Mouse (Mus musculus) forebrain, postnatal 0 days (tissue): ENCODE measurements around the gene Kif23. TPM values are rescaled to one million over a fixed set of nuclear protein-coding genes. Genes with fewer than 3 reads are reported as not detected.
A peak's percentile ranks its signal among the peaks of the same experiment; 100 is the strongest.

Experiments used
- ATAC-seq: fragments of 200-750 bp; cut with Nextera tagmentation; 2 replicates; pipeline ENCODE4 v1.8.0; 2017; ENCODE audit warnings: mild to moderate bottlenecking, moderate library complexity
- DNase-seq: peaks from one replicate; pipeline ENCODE4 v3.0.0-alpha.2; 2015
- H3K27ac ChIP-seq: fragments of 300-500 bp; sonication (generic); 2 replicates; pipeline ENCODE4 v1.5.1; 2014; ENCODE audit warnings: low read depth, mild to moderate bottlenecking, antibody characterized with exemption, low read length, moderate library complexity, mixed read lengths
- H3K27me3 ChIP-seq: fragments of 300-500 bp; sonication (generic); 2 replicates; pipeline ENCODE4 v1.6.1; 2014; ENCODE audit warnings: mild to moderate bottlenecking, low read length, mixed read lengths; ENCODE audit not compliant: insufficient read depth
- H3K36me3 ChIP-seq: fragments of 300-500 bp; sonication (generic); 2 replicates; pipeline ENCODE4 v1.6.1; 2014; ENCODE audit warnings: mild to moderate bottlenecking, moderate library complexity; ENCODE audit not compliant: insufficient read depth
- H3K4me1 ChIP-seq: fragments of 300-500 bp; sonication (generic); 2 replicates; pipeline ENCODE4 v1.6.1; 2014; ENCODE audit warnings: antibody characterized with exemption; ENCODE audit not compliant: insufficient read depth
- H3K4me2 ChIP-seq: fragments of 300-500 bp; sonication (generic); 2 replicates; pipeline ENCODE4 v1.6.1; 2014; ENCODE audit warnings: low read depth, mild to moderate bottlenecking, moderate library complexity
- H3K4me3 ChIP-seq: fragments of 300-500 bp; sonication (generic); 2 replicates; pipeline ENCODE4 v1.5.1; 2014; ENCODE audit warnings: low read depth, low read length, mixed read lengths
- H3K9ac ChIP-seq: fragments of 300-500 bp; sonication (generic); 2 replicates; pipeline ENCODE4 v1.6.1; 2014; ENCODE audit warnings: mild to moderate bottlenecking
- H3K9me3 ChIP-seq: fragments of 300-500 bp; sonication (generic); 2 replicates; pipeline ENCODE4 v1.6.1; 2016; ENCODE audit warnings: low read length
- CTCF ChIP-seq: sonication (generic); IDR thresholded peaks from 2 replicates; pipeline ENCODE4 v1.5.1; 2016; ENCODE audit warnings: antibody characterized with exemption, control low read depth, low read depth
- WGBS: fragments of 180-500 bp; shearing (Covaris S2); extraction: QIAGEN DNeasy Blood & Tissue Kit; methylation state at CpG from one replicate; pipeline ENCODE4 v1.1.7; 2014; 5-methylcytosine and 5-hydroxymethylcytosine counted together
- polyA plus RNA-seq: library from polyadenylated mRNA; unstranded; fragments of >200 nt; fragmentation: Nextera tagmentation; extraction: Ambion mirVana; gene quantifications from 2 replicates; pipeline ENCODE4 v1.2.1, GENCODE M21; 2015
- total RNA-seq: library from RNA; depleted of rRNA; stranded (reverse); fragments of >200 nt; gene quantifications from 2 replicates; pipeline ENCODE4 v1.2.3, GENCODE M21; 2014

Kif23 gene
- total and polyA plus RNA-seq, 2 experiments from 2014 or later = 6.7 to 8.2 TPM

DNA sequence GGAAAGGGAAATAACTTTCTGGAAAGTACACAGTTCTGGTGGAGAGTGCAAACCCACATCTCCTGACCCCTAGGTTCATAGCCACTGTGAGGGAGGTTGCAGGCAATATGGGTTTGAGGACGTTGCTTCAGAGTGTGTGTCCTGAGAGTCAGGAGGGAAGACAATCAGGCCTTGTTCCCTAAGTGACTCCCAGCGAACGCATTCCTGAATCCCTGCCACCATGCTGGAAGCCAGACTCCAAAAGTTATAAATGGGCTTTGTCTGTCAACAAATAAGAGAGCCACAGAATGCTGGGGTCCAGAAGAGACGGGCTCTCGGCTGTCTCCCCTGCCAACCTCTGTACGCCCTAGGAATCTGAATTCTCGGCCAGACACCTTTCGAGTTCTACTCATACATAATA lies 56.7 kb downstream of the Kif23 start:
- Histone ChIP-seq H3K4me2 (no peak overlapping the region), H3K36me3 (no peaks in the 10 kb centered on the region), H3K9ac (no peak overlapping the region), H3K4me3 (no peak overlapping the region), H3K4me1 (0 out of 2 replicates have a peak, but pooled peaks cover 5% of the 10 kb centered on the region), H3K27ac (no peak overlapping the region), H3K9me3 (no peaks in the 10 kb centered on the region), H3K27me3 (no peaks in the 10 kb centered on the region)
- no peak for TF ChIP-seq CTCF
- WGBS = 26% methylated on average over 8 of the region's 8 CpGs
- ATAC-seq (0 out of 2 replicates have a peak, but pooled peaks have one; percentile 20), DNase-seq (no peak)

DNA sequence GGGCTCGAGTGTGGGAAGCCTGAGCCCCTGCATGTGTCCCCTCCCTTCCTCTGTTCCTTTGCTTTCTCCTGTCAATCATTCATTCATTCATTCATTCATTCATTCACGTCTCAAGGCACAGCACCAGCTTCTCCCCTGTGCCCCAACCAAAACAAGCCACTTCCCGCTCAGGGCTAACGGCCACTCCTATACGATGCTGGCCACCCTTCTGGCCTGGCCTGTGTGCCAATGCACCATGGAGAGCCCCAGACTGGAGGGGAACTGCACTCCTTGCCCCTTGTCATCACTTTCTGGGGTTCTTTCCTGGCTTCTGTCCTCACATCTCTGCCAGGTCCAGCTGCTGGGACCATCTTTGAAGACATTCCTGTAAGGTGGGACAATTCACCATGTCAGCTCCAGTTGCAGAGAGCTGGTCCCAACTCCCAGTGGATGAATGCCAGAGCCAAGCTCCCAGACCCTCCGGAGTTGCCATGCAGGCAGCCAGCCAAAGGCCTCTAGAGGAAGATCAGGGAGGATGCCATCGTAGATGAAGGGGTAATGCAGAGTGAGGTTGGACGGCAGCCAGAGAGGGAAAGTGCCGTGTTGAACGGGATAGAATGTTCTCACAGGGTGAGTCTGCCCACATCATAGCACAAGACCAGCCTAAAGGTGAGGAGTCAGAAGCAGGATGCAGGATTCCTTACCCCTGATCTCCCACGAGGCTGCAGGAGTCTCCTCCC lies 58.8 kb downstream of the Kif23 start:
- Histone ChIP-seq H3K9ac (no peak overlapping the region), H3K9me3 (no peaks in the 10 kb centered on the region), H3K4me1 (0 out of 2 replicates have a peak, but pooled peaks cover 5% of the 10 kb centered on the region), H3K4me2 (no peak overlapping the region), H3K36me3 (no peaks in the 10 kb centered on the region), H3K27me3 (no peaks in the 10 kb centered on the region), H3K4me3 (no peak overlapping the region), H3K27ac (no peak overlapping the region)
- no peak for TF ChIP-seq CTCF
- ATAC-seq = no peak
- 39% methylated on average over 11 of the region's 11 CpGs for WGBS
- DNase-seq = peak; percentile 66

DNA sequence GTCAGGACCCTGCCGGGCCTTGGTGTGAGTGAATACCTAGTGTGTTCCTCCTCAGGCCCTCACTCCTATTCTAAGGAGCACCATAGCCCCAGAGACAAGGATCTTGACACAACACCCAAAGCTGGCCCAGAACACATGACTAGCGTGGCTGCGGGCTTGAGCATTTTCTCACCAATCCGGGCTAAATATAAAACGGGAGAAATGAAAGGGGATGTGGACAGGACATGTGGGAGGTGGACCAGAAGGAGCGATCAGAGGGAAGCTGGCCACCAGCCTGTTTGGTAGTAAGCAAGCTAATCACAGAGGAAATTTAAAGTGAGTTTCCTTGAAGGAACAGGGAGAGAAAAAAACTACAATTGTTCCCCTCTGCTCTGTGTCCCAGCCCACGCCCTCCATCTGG lies 60.6 kb downstream of the Kif23 start:
- no peak overlapping the region for H3K27ac ChIP-seq
- H3K9me3 ChIP-seq = no peaks in the 10 kb centered on the region
- WGBS = 90% methylated on average over 7 of the region's 7 CpGs
- H3K4me2 ChIP-seq = no peak overlapping the region
- no peaks in the 10 kb centered on the region for H3K36me3 ChIP-seq
- ATAC-seq = no peak
- no peak overlapping the region for H3K9ac ChIP-seq
- no peak overlapping the region for H3K4me3 ChIP-seq
- no peaks in the 10 kb centered on the region for H3K27me3 ChIP-seq
- no peak for DNase-seq
- TF ChIP-seq CTCF = no peak
- H3K4me1 ChIP-seq = 0 out of 2 replicates have a peak, but pooled peaks cover 5% of the 10 kb centered on the region

DNA sequence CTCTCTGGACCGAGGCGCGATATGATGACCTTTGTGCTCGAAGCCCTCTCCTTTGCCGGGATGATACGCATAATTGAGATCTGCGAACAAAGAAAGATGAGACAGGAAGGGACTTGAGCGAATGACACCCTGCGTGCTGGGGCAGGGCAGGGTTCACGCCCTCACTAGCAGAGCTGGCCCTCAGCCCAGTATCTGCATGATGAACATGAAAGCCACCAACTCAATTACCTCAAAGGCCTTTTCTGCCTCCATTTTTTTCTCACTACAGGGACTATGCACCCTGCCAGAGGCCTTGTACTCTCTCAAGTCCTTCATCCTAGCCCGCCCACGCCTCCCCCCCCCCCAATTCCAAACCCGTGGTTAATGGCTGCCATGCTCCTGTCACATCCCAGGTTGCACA lies 61.6 kb downstream of the Kif23 start:
- H3K4me1 ChIP-seq = 0 out of 2 replicates have a peak, but pooled peaks cover 5% of the 10 kb centered on the region
- no peaks in the 10 kb centered on the region for H3K36me3 ChIP-seq
- no peaks in the 10 kb centered on the region for H3K27me3 ChIP-seq
- 39% methylated on average over 13 of the region's 13 CpGs for WGBS
- ATAC-seq = no peak
- no peaks in the 10 kb centered on the region for H3K9me3 ChIP-seq
- H3K4me3 ChIP-seq = no peak overlapping the region
- no peak for TF ChIP-seq CTCF
- H3K27ac ChIP-seq = no peak overlapping the region
- no peak overlapping the region for H3K4me2 ChIP-seq
- H3K9ac ChIP-seq = no peak overlapping the region
- DNase-seq = no peak

DNA sequence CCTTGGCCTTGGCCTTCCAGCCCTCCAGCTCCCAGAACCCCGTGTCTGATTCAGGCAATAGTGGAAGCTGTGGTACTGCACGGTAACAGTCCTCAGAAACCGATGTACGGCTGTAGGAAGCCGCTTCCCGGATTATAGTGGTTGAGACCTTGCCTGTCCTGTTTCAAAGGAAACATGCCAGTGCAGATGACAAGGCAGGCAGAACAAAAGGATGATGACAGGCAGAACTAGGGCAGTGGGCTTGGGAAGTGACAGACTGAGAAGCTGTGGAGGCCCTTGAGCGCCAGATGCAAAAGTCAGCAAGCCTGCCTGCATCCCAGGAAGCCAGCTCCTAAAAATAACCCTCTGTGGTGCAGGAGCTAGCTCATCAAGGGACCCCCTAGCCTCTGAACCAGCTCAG lies 62.2 kb downstream of the Kif23 start:
- ATAC-seq (peak; percentile 36; the same call in 1 of the 2 replicates), DNase-seq (no peak)
- no peaks in the 10 kb centered on the region for H3K9me3 ChIP-seq
- no peak for TF ChIP-seq CTCF
- H3K9ac ChIP-seq = no peak overlapping the region
- H3K36me3 ChIP-seq = no peaks in the 10 kb centered on the region
- peak overlapping the region; percentile 35; the same call in 1 of the 2 replicates for H3K27ac ChIP-seq
- no peaks in the 10 kb centered on the region for H3K27me3 ChIP-seq
- no peak overlapping the region for H3K4me3 ChIP-seq
- no peak overlapping the region for H3K4me2 ChIP-seq
- WGBS = 60% methylated on average over 7 of the region's 7 CpGs
- 0 out of 2 replicates have a peak, but pooled peaks cover 5% of the 10 kb centered on the region for H3K4me1 ChIP-seq

DNA sequence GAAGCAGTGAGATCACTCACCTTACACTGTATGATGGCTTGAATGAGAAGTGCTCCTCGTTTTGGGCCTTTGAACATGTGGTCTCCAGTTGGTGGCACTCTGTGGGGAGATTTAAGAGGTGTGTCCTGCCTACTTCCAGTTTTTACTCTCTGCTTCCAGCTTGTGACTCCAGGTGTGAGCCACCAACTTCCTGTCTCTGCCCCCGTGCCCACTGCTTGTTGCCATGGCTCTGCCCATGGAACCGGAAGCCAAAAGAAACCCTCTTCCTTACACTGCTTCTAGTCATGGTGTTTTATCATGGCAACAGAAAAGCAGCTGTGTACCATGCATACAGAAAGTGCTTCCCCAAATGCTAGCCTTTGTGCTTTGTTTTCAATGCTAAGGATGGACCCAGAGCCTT lies 64.4 kb downstream of the Kif23 start:
- ATAC-seq (no peak), DNase-seq (no peak)
- no peaks in the 10 kb centered on the region for H3K9me3 ChIP-seq
- 85% methylated on average over 3 of the region's 3 CpGs for WGBS
- no peak overlapping the region for H3K27ac ChIP-seq
- no peaks in the 10 kb centered on the region for H3K27me3 ChIP-seq
- 0 out of 2 replicates have a peak, but pooled peaks cover 4% of the 10 kb centered on the region for H3K4me1 ChIP-seq
- TF ChIP-seq CTCF = no peak
- H3K9ac ChIP-seq = no peak overlapping the region
- no peak overlapping the region for H3K4me3 ChIP-seq
- H3K36me3 ChIP-seq = no peaks in the 10 kb centered on the region
- H3K4me2 ChIP-seq = no peak overlapping the region

DNA sequence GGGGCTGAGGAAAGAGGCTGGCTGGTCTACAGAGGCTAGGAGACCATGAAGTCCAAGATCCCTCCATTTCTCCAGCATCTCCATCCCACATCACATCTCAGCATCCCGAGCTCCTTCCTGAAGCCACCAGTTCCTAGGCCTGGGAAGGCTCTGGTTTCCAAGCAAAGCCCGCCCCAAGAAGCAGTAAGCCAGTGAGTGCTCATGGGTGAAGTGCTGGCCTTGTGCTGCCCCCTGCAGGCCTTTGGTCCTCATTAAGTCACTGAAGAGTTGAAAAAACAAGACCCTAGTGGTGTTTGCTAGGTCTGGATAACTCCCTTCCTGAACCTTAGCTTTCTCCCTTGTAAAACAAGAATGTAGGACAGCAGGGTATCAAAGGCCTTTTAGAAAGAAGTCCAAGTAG lies 67.7 kb downstream of the Kif23 start:
- TF ChIP-seq CTCF = peak; percentile 76

More for the DNA sequence above, 67.7 kb downstream of the Kif23 start:
- no peak overlapping the region for H3K27ac ChIP-seq
- no peak overlapping the region for H3K9ac ChIP-seq
- no peaks in the 10 kb centered on the region for H3K36me3 ChIP-seq
- H3K4me3 ChIP-seq = no peak overlapping the region
- no peaks in the 10 kb centered on the region for H3K9me3 ChIP-seq
- peak; percentile 82 for DNase-seq
- ATAC-seq = peak; percentile 76; the same call in 1 of the 2 replicates
- H3K27me3 ChIP-seq = no peaks in the 10 kb centered on the region
- no peak overlapping the region for H3K4me2 ChIP-seq
- WGBS = 37% methylated on average over 2 of the region's 2 CpGs
- H3K4me1 ChIP-seq = 0 out of 2 replicates have a peak, but pooled peaks cover 11% of the 10 kb centered on the region
